Mouse (Mus musculus) layer of hippocampus, adult 18-20 months (tissue): Measurements from ENCODE around the gene Serpinb9g. TPM values are rescaled to one million over a fixed set of nuclear protein-coding genes. Genes with fewer than 3 reads are reported as not detected.
"Not testable (repeated sequence)": the region's sequence is repeated elsewhere in the genome, so short reads cannot be mapped to it uniquely, and the experiment has no call there.

ENCODE experiments used
- DNase-seq, 2 experiments: peaks; one replicate each; pipeline ENCODE4 v3.0.0; 2022; ENCODE audit warnings: low spot score in 2 of 2
- long read RNA-seq: library from polyadenylated mRNA; stranded (forward); transcript quantifications from one replicate; pipeline ENCODE4 v2.0.0, GENCODE M21; 2021
- total RNA-seq, 2 experiments: library from RNA; stranded (reverse); gene quantifications; 2 replicates each; pipeline ENCODE4 v1.2.3; 2021

Gene Serpinb9g
- total RNA-seq = not detected
- long read RNA-seq = 0 reads

DNA sequence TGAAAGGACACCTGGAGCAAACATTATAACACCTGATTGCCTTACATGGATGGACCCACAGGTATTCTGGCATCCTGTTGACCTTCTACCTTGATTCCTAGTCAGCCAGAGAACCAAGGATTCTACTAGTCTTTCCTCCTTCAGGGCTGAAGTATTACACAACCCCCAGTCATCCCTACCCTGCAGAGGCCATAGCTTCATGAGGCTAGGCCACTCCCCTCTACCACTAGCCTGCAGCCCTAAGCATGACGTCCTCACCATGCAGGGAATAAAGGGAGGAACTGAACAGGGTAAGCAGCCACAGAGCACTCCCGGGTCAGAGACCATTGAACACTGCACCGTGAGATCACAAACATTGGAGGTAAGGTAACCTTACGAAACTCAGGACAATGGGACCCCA is at the start of gene Serpinb9g:
Gene Serpinb9g (plus strand): TSS at position 301 of the 400 bp plus-strand sequence.
- DNase-seq = not testable (repeated sequence)

DNA sequence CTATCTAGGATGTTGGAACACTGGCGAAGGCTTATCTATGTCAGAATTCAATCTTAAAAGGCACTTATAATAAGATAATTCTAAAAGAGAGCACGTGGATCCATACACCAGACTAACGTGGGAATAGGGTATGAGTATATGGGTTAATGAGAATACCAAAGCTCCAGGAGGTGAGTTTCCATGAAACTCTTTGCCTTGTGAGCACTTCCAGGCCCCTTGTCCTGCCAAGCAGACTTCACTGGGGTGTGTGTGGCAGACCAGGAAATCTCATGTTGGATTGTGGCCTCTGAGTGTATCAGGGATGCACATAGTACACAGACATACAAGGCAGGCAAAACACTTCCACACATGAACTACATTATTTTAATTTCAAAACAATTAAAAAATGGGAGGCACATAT is 718 bp upstream of the Serpinb9g start:
- not testable (repeated sequence) for DNase-seq

DNA sequence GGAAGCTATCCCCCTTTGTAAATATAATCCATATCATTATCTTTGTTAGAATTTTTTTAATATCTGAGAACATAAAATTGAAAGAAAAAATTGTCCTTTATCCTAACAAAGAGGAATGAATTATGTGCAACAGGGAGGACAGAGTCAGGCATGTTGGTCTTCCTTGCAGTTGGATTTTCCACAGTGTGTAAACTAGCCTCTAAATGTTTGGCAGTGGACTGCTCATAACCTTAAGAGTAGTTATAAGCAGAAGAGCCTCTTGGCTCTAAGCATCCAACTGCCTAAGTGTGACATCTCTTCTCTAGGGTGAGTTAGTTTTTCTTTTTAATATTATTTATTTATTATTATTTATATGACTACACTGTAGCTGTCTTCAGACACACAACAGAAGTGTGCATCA is 40.0 kb downstream of the Serpinb9g start:
- DNase-seq = no peak

DNA sequence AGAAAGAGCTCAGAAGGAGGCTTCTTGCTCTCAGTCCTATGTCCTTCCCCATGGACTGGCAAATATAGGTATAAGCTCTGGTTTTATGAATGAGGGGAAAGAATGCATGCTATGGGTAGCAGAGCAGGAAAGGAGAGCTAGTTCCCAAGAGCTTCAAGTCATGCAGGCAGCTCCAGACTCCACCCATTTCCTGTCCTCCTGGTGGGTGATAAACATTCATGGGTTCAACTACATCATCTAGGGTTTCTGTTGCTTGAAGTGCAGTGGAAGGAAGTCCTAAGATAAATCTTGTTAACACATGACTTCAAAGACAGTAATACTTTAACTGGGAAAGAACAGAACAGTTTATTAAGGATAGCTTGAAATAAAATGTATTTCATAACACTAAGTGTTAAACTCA is 48.2 kb downstream of the Serpinb9g start:
- DNase-seq = no peak

Other genes starting within 250 kb of the Serpinb9g start
- gene Serpinb9e, start 235.2 kb upstream of the Serpinb9g start, total RNA-seq = not detected
- gene Serpinb9f, start 160.7 kb upstream of the Serpinb9g start, total RNA-seq = not detected
- not detected for gene Gm11397, start 89.0 kb upstream of the Serpinb9g start, total RNA-seq
- gene Serpinb6d, start 176.6 kb downstream of the Serpinb9g start, total RNA-seq = not detected